Mouse (Mus musculus) intestine, postnatal 0 days (tissue): Measurements from ENCODE around the gene Macf1. TPM values are rescaled to one million over a fixed set of nuclear protein-coding genes. Genes with fewer than 3 reads are reported as not detected.
A peak's percentile ranks its signal among the peaks of the same experiment; 100 is the strongest.
"Not testable (repeated sequence)": the region's sequence is repeated elsewhere in the genome, so short reads cannot be mapped to it uniquely, and the experiment has no call there.

Experiments
- ATAC-seq: fragments of 200-750 bp; cut with Nextera tagmentation; 2 replicates; pipeline ENCODE4 v1.8.0; 2017; ENCODE audit warnings: mild to moderate bottlenecking, moderate TSS enrichment, moderate library complexity
- H3K27ac ChIP-seq: fragments of 300-500 bp; sonication (generic); 2 replicates; pipeline ENCODE4 v1.5.1; 2014; ENCODE audit warnings: mild to moderate bottlenecking, low read depth, low read length, moderate library complexity
- H3K27me3 ChIP-seq: fragments of 300-500 bp; sonication (generic); replicated peaks from 2 replicates; pipeline ENCODE4 v1.6.1; 2014; ENCODE audit warnings: low read length, mixed read lengths; ENCODE audit not compliant: control insufficient read depth, insufficient read depth
- H3K36me3 ChIP-seq: fragments of 300-500 bp; sonication (generic); 2 replicates; pipeline ENCODE4 v1.6.1; 2014; ENCODE audit warnings: mild to moderate bottlenecking, moderate library complexity; ENCODE audit not compliant: control insufficient read depth, insufficient read depth
- H3K4me1 ChIP-seq: fragments of 300-500 bp; sonication (generic); replicated peaks from 2 replicates; pipeline ENCODE4 v1.6.1; 2014; ENCODE audit warnings: antibody characterized with exemption, low read length, mixed read lengths; ENCODE audit not compliant: control insufficient read depth, insufficient read depth
- H3K4me2 ChIP-seq: fragments of 300-500 bp; sonication (generic); replicated peaks from 2 replicates; pipeline ENCODE4 v1.6.1; 2014; ENCODE audit warnings: low read depth, mild to moderate bottlenecking, moderate library complexity
- H3K4me3 ChIP-seq: fragments of 300-500 bp; sonication (generic); 2 replicates; pipeline ENCODE4 v1.5.1; 2014; ENCODE audit warnings: low read depth, low read length
- H3K9ac ChIP-seq: fragments of 300-500 bp; sonication (generic); 2 replicates; pipeline ENCODE4 v1.6.1; 2014; ENCODE audit warnings: mild to moderate bottlenecking, low read depth, low read length
- H3K9me3 ChIP-seq: fragments of 300-500 bp; sonication (generic); 2 replicates; pipeline ENCODE4 v1.6.1; 2016; ENCODE audit warnings: mixed run types; ENCODE audit not compliant: control insufficient read depth
- CTCF ChIP-seq: sonication (generic); IDR thresholded peaks from 2 replicates; pipeline ENCODE4 v1.5.1; 2016; ENCODE audit warnings: low read depth, mild to moderate bottlenecking, control low read depth, antibody characterized with exemption, moderate library complexity
- WGBS: fragments of 180-500 bp; shearing (Covaris S2); extraction: QIAGEN DNeasy Blood & Tissue Kit; methylation state at CpG from one replicate; pipeline ENCODE4 v1.1.7; 2014; 5-methylcytosine and 5-hydroxymethylcytosine counted together
- polyA plus RNA-seq: library from polyadenylated mRNA; unstranded; fragments of >200 nt; fragmentation: Nextera tagmentation; extraction: Ambion mirVana; gene quantifications from 2 replicates; pipeline ENCODE4 v1.2.1, GENCODE M21; 2015

Macf1 gene
- polyA plus RNA-seq, 1 experiment from 2014 or later = 17.3 TPM

DNA sequence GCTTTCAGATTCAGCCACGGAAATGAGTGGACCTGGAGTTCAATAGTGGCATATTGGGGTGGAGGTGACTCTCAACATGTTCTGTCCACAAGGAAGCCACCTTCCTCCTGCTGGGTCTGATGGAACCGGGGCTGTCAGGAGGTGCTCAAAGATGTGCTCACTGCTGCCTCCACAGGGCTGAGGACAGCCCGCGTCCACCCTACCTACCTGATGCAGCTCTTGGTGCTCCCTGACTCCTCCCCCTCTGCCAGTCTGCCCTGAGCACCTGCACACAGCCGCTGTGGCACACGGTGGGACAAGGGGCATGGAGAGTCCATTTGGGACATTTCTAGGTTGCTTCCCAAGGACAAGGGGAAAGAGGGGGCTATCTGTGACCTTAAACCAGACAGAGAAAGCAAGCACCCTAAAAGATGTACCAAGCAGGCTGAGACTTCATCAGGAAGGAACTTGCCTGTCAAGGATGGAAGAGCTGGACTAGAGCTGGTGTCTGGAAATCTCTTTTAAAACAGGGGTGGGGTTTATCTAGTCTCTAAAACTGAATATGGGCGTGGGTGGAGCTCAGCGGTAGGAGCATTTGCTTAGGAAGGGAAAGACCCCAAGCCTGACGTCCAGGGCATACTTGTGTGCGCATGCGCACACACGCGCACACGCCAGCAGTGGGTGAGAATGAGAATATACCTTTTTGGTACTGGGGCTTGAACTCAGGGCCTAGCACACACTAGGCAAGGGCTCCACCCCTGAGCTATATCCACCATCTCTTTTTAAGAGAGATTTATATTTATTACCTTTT is 348.2 kb downstream of the Macf1 start:
- H3K4me1 ChIP-seq = no peaks in the 10 kb centered on the region
- no peaks in the 10 kb centered on the region; the same call in 1 of the 2 replicates for H3K27me3 ChIP-seq
- H3K4me3 ChIP-seq = no peak overlapping the region
- peak; percentile 35; the same call in 1 of the 2 replicates for TF ChIP-seq CTCF
- H3K9me3 ChIP-seq = no peaks in the 10 kb centered on the region
- 58% methylated on average over 14 of the region's 14 CpGs for WGBS
- H3K4me2 ChIP-seq = no peak overlapping the region
- no peak for ATAC-seq
- no peak overlapping the region for H3K9ac ChIP-seq
- H3K36me3 ChIP-seq = no peaks in the 10 kb centered on the region
- no peak overlapping the region for H3K27ac ChIP-seq

GRCm38 (mm10) chr4:123335244-123335643 is 348.9 kb downstream of the Macf1 start:
- not testable (repeated sequence) for H3K36me3 ChIP-seq, H3K4me1 ChIP-seq, H3K27me3 ChIP-seq, H3K9me3 ChIP-seq, H3K9ac ChIP-seq, ATAC-seq, H3K4me2 ChIP-seq, H3K27ac ChIP-seq, H3K4me3 ChIP-seq
- 72% methylated on average over 10 of the region's 10 CpGs for WGBS

DNA sequence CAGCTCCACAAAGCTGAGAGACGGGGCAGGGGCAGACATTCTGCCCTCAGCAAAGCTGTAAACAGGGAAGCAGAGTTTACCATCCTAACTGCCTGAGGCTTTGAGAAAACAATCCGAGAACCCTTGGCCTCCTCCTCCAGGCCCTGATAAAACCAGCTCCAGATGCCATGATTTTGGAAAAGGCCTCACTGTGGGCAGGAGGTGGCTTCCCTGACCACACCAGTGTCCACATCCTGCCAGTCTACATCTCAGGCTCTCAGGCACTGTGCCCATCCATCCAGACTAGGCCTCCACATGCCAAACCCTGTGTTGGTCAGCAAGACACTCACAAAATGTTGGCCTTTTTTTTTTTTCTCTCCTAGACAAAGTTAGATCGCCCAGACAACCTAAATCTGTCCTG is 350.0 kb downstream of the Macf1 start:
- WGBS = 56% methylated on average over 3 of the region's 3 CpGs
- H3K4me1 ChIP-seq = no peaks in the 10 kb centered on the region
- H3K4me2 ChIP-seq = no peak overlapping the region
- ATAC-seq = no peak
- TF ChIP-seq CTCF = no peak
- H3K9ac ChIP-seq = no peak overlapping the region
- H3K9me3 ChIP-seq = no peaks in the 10 kb centered on the region
- H3K4me3 ChIP-seq = no peak overlapping the region
- no peaks in the 10 kb centered on the region; the same call in 1 of the 2 replicates for H3K27me3 ChIP-seq
- H3K27ac ChIP-seq = no peak overlapping the region
- H3K36me3 ChIP-seq = no peaks in the 10 kb centered on the region

DNA sequence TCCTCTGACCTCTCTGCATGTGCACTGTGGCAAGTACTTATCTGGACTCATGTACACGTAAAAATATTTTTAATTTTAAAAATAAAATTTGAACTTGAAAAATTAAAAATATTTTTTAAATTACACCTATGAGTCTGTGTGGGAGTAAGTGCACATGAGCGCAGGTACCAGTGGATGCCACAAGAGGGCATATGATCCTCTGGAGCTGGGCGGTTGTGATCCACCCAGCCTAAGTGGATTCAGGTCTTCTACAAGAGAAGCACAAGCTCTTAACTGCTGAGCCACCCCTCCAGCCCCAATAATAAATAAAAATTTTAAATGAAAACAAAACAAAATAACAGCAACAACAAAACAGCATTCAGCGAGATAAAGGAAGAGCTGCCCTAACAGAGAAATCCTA is 351.0 kb downstream of the Macf1 start:
- Histone ChIP-seq H3K4me1 (no peaks in the 10 kb centered on the region), H3K36me3 (no peaks in the 10 kb centered on the region), H3K27ac (no peak overlapping the region), H3K9ac (no peak overlapping the region), H3K4me3 (no peak overlapping the region), H3K9me3 (no peaks in the 10 kb centered on the region), H3K4me2 (no peak overlapping the region), H3K27me3 (no peaks in the 10 kb centered on the region; the same call in 1 of the 2 replicates)
- peak; percentile 19; the same call in 1 of the 2 replicates for TF ChIP-seq CTCF
- 94% methylated on average over 4 of the region's 4 CpGs for WGBS
- no peak for ATAC-seq

DNA sequence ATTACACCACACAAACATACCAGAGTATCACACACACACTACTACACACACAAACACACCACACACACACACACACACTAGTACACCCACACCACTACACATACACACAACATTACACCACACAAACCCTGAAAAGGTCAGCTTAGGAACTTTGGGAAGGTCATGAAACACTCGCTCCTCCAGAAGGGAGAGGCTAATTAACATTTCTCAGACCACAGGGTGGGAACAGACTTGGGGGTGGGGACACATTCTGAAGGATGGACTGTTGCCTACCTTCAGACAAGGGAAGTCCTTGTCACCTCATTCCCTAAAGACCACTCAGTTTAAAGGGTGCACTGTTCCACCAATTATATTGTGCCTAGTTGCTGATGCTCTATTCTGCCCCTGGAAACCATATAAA is 352.2 kb downstream of the Macf1 start:
- WGBS = 71% methylated on average over 1 of the region's 1 CpGs
- not testable (repeated sequence) for H3K27ac ChIP-seq, H3K27me3 ChIP-seq, H3K36me3 ChIP-seq, H3K4me3 ChIP-seq, H3K4me2 ChIP-seq, H3K4me1 ChIP-seq, ATAC-seq, H3K9me3 ChIP-seq, H3K9ac ChIP-seq

DNA sequence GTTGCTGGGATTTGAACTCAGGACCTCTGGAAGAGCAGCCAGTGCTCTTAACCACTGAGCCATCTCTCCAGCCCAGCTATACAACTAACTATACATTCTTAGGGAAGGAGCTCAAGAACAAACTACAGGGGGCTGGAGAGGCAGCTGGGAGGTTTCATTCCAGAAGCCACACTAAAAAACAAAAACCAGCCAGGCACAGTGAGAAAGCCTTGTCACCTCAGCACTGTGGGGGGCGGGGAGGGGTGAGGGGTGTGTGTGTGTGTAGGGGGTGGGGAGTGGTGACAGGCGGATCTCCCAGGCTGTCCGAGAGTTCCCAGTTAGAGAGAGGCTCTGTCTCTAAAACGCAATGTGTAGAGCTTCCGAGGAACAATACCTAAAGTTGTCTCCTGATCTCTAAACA is 352.8 kb downstream of the Macf1 start:
- Histone ChIP-seq H3K4me3 (no peak overlapping the region), H3K4me1 (no peaks in the 10 kb centered on the region), H3K27me3 (no peaks in the 10 kb centered on the region; the same call in 1 of the 2 replicates), H3K4me2 (no peak overlapping the region), H3K9me3 (no peaks in the 10 kb centered on the region), H3K9ac (no peak overlapping the region), H3K27ac (no peak overlapping the region), H3K36me3 (no peaks in the 10 kb centered on the region)
- no peak for TF ChIP-seq CTCF
- WGBS = 75% methylated on average over 5 of the region's 5 CpGs
- no peak for ATAC-seq

- Histone ChIP-seq H3K9me3 (no peaks in the 10 kb centered on the region), H3K27ac (no peak overlapping the region), H3K4me3 (no peak overlapping the region), H3K9ac (no peak overlapping the region), H3K4me1 (no peaks in the 10 kb centered on the region), H3K27me3 (no peaks in the 10 kb centered on the region), H3K36me3 (no peaks in the 10 kb centered on the region), H3K4me2 (no peak overlapping the region)
- ATAC-seq = no peak
- no peak for TF ChIP-seq CTCF
- 72% methylated on average over 6 of the region's 6 CpGs for WGBS
Measured at GRCm38 (mm10) chr4:123328946-123329345, 355.2 kb downstream of the Macf1 start.
